Mouse (Mus musculus) MEL-GATA-1-ER (cell line): ENCODE results near the gene Pced1b.

Experiments used
- DNase-seq: peaks from one replicate; pipeline ENCODE4 v3.0.0-alpha.2; 2012; ENCODE audit warnings: low read depth; ENCODE audit errors: extremely low read depth

Gene Pced1b

DNA sequence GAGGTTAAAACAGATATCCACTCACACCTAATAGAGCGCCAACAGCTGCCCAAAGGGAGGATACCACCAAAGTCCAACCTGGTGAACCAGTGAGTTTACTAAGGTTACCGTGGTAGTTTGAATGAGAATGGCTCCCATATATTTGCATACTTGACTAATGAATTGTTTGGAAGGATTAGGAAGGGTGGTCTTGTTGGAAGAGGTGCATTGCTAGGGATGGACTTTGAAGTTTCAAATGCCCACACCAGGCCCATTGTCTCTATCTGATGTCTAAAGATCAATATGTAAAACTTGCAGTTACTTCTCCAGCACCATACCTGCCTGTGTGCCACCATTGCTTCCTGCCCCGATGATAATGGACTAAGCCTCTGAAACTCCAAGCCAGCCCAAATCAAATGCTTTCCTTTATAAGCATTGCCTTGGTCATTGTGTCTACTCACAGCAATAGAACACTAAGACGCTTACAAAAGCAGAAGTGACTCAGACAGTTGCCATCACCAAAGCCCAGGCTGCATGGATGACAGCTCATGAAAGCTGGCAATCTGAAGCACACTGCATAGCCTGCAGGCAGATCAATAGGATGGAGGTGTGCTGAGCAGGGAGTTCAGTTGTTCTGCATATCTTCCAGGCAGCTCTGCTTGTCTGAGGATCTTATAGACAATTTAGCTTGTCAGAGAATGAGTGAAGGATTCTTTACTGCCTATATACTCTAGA is 149.8 kb downstream of the Pced1b start:
- DNase-seq, result peak; percentile 42

DNA sequence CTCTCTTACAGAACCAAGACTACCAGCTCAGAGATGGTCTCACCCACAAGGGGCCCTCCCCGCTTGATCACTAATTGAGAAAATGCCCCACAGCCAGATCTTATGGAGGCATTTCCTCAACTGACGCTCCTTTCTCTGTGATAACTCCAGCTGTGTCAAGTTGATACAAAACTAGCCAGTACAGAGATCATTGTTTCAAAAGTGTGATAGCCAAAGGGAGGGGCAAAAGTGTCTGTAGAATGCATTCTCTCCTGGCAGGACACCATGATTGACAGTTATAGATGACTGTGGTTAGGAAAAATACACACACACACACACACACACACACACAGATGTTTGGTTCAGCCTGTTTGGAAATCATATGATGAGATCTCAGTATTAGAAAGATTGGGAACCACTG is 150.9 kb downstream of the Pced1b start:
- no peak for DNase-seq

DNA sequence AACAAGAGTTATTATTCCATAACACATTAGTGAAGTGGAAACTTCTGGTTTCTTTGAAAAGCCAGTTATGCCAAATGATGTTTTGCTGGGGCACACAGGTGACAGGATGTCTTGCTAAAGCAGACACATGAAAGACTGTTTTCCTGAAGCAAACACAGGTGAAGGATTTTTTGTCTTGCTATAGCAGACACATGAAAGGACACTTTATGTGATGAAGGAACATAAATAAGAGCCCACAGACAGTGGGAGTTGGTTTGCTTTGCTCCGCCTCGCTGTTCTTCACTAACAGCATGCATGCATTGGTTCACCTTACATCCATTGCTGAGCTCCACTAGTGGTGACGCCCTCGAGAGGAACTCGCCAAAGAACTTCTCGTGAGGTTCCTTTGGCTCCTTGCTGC is 154.0 kb downstream of the Pced1b start:
- DNase-seq, result no peak

- no peak for DNase-seq
Observed at GRCm38 (mm10) chr15:97404483-97404882, 157.6 kb downstream of the Pced1b start.

- no peak for DNase-seq
Observed at GRCm38 (mm10) chr15:97404998-97405397, 158.1 kb downstream of the Pced1b start.

GRCm38 (mm10) chr15:97406105-97406504 is 159.2 kb downstream of the Pced1b start:
- DNase-seq, result no peak

DNA sequence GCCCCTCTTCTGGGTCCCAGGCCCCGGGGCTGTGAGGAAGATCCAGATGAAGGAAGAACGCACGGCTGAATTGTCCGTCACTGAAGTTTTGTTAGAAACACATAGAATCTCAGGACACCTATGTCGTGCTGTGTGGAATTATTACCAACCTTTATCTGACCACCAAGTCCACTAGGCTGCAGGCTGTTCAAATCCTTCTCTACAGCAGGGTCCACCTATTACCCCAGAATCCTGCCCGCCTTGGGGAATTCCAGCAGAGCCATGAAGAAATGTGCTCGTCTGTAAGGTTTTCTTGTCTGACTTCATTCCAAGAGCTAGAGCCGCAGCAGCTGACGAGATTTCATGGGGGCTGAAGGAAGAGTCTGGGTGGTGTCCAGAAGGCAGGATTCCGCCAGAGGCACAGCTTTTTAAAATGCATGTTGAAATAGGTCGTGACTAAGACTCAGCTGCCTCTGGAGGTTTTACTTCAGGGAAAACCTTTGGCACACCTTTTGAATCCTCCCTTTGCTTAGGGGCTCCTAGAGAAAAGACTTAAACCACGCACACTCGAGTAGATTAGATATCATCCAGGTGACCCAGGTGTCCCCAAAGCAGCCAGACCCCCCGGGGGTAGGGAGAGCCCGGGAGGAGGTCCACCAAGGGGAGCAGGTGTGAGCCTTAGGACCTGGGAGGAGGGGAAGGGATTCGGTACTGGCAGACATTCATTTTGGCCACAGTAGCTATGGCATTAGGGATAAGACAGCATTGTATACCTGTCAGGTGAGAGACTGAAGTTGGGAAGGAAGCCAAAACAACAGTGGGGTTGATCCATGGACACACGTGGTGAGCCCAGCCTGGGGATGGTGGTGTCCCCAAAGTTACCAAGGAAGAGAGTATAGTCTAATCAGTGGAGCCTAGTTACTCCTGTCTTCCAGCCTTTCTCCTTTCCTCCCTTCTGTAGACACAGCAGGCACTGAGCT is 160.9 kb downstream of the Pced1b start:
- DNase-seq, result no peak

- DNase-seq, result no peak
Observed at GRCm38 (mm10) chr15:97411136-97411535, 164.2 kb downstream of the Pced1b start.

DNA sequence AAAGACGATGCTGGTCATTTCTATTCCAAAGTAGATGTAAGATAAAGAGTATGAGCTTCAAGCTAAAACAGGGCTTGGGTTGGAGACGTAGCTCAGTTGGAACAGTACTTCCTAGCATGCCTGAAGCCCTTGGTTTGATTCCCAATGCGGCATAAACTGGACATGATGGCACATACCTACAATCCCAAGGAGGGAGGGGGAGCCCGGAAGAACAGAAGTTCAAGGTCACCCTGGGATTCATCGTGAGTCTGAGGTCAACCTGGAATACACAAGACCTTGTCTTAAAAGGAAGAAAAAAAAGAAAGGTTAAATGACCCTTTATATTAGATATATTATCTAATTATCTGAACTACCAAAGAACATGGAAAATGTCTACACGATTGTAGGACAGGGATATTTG is 164.8 kb downstream of the Pced1b start:
- DNase-seq, result no peak

DNA sequence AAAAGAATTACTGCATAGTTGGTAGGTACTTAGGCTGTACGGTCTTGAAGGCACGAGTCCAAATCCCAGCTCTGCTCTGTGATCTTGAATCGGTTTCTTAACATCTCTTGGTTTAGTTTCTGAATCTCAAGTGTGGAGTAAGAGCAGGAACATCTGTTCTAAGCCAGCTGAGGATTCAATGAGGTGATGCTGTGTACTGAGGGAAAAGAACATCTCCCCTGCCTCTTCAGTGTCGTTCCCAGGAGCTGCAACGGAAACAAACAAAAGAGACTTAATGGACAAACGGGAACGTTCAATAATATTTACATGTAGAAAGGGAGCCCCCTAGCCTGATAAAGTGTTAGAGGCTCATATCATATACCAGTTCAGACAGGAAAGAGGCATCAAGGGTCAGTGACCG is 165.4 kb downstream of the Pced1b start:
- no peak for DNase-seq

- no peak for DNase-seq
Observed at GRCm38 (mm10) chr15:97412861-97413260, 166.0 kb downstream of the Pced1b start.

GRCm38 (mm10) chr15:97414718-97415413 is 168.0 kb downstream of the Pced1b start:
- DNase-seq, result no peak

DNA sequence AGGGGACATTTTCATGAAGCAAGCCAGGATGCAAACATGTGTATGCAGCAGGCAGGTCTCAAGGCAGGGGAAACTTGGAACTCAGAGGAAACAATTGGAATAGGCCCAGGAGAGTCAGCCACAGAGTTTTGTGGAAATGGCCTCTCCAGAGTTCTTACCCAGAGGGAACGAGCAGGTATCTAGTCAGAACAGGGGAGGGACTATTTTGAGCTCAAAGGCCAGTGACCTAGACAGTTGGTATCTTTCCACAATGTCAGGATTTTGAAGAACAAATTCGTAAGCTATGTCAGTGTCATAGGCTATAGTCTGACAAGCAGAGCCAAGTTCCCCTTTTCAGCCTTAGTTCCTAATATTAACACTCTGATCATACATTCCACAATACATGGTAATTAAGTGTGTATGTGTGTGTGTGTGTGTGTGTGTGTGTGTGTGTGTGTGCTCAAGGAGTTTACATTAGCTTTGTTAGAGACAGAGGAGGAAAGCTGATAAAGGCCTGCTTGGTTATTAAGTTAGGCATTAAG is 168.6 kb downstream of the Pced1b start:
- peak; percentile 49 for DNase-seq

- no peak for DNase-seq
Observed at GRCm38 (mm10) chr15:97420292-97420691, 173.4 kb downstream of the Pced1b start.

DNA sequence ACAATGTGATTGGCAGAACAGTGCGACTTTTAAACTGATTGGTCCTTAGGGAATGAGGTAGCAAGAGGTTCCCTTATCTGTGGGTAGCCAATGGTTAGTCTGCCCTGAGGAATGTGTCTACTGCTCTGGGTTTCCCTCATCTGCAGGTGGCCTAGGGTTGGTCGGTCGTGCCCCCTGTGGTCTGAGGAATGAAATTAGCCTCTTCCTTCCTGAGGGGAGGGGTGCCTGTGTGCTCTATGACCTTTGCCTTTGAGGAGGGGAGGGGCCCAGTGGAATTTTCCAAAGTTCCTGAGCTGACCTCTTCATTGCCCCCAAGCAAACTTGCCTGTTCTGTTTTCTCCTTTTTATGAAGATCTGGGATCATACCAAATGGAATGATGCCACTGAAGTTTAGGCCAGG is 174.6 kb downstream of the Pced1b start:
- no peak for DNase-seq

GRCm38 (mm10) chr15:97422212-97422944 is 175.5 kb downstream of the Pced1b start:
- DNase-seq, result no peak

GRCm38 (mm10) chr15:97424375-97424774 is 177.5 kb downstream of the Pced1b start:
- DNase-seq, result no peak

DNA sequence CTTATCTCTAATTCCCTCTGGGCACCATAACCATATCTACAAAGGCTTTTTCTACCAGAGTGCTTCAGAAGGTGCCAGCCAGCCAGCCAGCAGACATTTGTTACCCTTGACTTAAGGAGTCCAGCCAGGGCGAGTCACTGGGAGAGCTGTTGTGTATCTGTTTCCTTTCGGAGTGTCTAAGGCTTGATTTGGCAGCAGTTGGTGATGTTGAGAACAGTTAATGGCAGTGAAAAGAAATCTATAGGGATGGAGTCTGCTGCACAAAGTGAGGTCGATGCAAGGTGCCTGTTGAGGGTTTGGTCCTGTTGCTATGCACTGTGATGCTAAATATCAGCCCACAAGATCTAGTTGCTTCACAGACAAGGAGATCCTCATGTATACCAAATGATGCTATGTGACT is 178.1 kb downstream of the Pced1b start:
- no peak for DNase-seq

- DNase-seq, result no peak
Observed at GRCm38 (mm10) chr15:97429201-97429900, 182.4 kb downstream of the Pced1b start.

GRCm38 (mm10) chr15:97431533-97431932 is 184.6 kb downstream of the Pced1b start:
- DNase-seq, result no peak
